Mouse (Mus musculus) gastrocnemius, adult 18-20 months (tissue): Measurements from ENCODE around the gene Etv5. TPM values are rescaled to one million over a fixed set of nuclear protein-coding genes. Genes with fewer than 3 reads are reported as not detected.

Source experiments
- DNase-seq: peaks from one replicate; pipeline ENCODE4 v3.0.0; 2021; ENCODE audit warnings: low spot score
- total RNA-seq, 2 experiments: library from RNA; stranded (reverse); gene quantifications; 2 replicates each; pipeline ENCODE4 v1.2.3; 2021

Gene Etv5
- total RNA-seq, 2 experiments from 2014 or later: 6.9 to 7.0 TPM

- no peak for DNase-seq
Measured at GRCm38 (mm10) chr16:22348478-22349270, 90.8 kb downstream of the Etv5 start.

GRCm38 (mm10) chr16:22348014-22348413 lies 91.5 kb downstream of the Etv5 start:
- DNase-seq: no peak

- DNase-seq: peak; percentile 54
Measured at GRCm38 (mm10) chr16:22341236-22341671, 98.3 kb downstream of the Etv5 start.

- DNase-seq: no peak
Measured at GRCm38 (mm10) chr16:22335781-22336180, 103.7 kb downstream of the Etv5 start.

Other genes starting within 250 kb of the Etv5 start
- 10 to 100 TPM; 30.2 to 32.3 TPM for gene Tra2b, start 173.7 kb downstream of the Etv5 start, total RNA-seq
- under 1 TPM; 0.43 to 0.55 TPM for gene Dgkg, start 217.5 kb upstream of the Etv5 start, total RNA-seq